Mouse (Mus musculus) limb, embryonic 11.5 days (tissue): ENCODE results near the gene D930048N14Rik. TPM values are rescaled to one million over a fixed set of nuclear protein-coding genes. Genes with fewer than 3 reads are reported as not detected.
"Not testable (repeated sequence)": the region's sequence is repeated elsewhere in the genome, so short reads cannot be mapped to it uniquely, and the experiment has no call there.

ENCODE experiments used
- ATAC-seq: fragments of 200-750 bp; cut with Nextera tagmentation; 2 replicates; pipeline ENCODE4 v1.8.0; 2017; ENCODE audit warnings: low read depth; ENCODE audit not compliant: insufficient number of reproducible peaks, low FRiP score, low TSS enrichment
- DNase-seq: peaks from one replicate; pipeline ENCODE4 v3.0.0-alpha.2; 2015; ENCODE audit warnings: low spot score
- H3K27ac ChIP-seq: fragments of 300-500 bp; sonication (generic); replicated peaks from 2 replicates; pipeline ENCODE4 v1.5.1; 2014; ENCODE audit warnings: low read depth, mild to moderate bottlenecking, low read length
- H3K27me3 ChIP-seq: fragments of 300-500 bp; sonication (generic); 2 replicates; pipeline ENCODE4 v1.6.1; 2014; ENCODE audit warnings: mild to moderate bottlenecking, low read length, mixed read lengths; ENCODE audit not compliant: control insufficient read depth, insufficient read depth
- H3K36me3 ChIP-seq: fragments of 300-500 bp; sonication (generic); 2 replicates; pipeline ENCODE4 v1.6.1; 2014; ENCODE audit warnings: mild to moderate bottlenecking, low read length, moderate library complexity, mixed read lengths; ENCODE audit not compliant: control insufficient read depth, insufficient read depth
- H3K4me1 ChIP-seq: fragments of 300-500 bp; sonication (generic); 2 replicates; pipeline ENCODE4 v1.6.1; 2014; ENCODE audit warnings: low read length, mixed read lengths; ENCODE audit not compliant: control insufficient read depth, insufficient read depth
- H3K4me2 ChIP-seq: fragments of 300-500 bp; sonication (generic); 2 replicates; pipeline ENCODE4 v1.6.1; 2014; ENCODE audit warnings: low read depth, mild to moderate bottlenecking, moderate library complexity; ENCODE audit not compliant: severe bottlenecking
- H3K4me3 ChIP-seq: fragments of 300-500 bp; sonication (generic); 2 replicates; pipeline ENCODE4 v1.5.1; 2014; ENCODE audit warnings: low read depth, low read length
- H3K9ac ChIP-seq: fragments of 300-500 bp; sonication (generic); 2 replicates; pipeline ENCODE4 v1.6.1; 2014; ENCODE audit warnings: mild to moderate bottlenecking, low read length
- H3K9me3 ChIP-seq: fragments of 300-500 bp; sonication (generic); 2 replicates; pipeline ENCODE4 v1.6.1; 2016; ENCODE audit warnings: low read length; ENCODE audit not compliant: control insufficient read depth
- WGBS: fragments of 180-500 bp; shearing (Covaris S2); extraction: QIAGEN DNeasy Blood & Tissue Kit; methylation state at CpG from one replicate; pipeline ENCODE4 v1.1.7; 2014; 5-methylcytosine and 5-hydroxymethylcytosine counted together
- polyA plus RNA-seq: library from polyadenylated mRNA; unstranded; fragments of >200 nt; fragmentation: Nextera tagmentation; extraction: Ambion mirVana; gene quantifications from 2 replicates; pipeline ENCODE4 v1.2.1, GENCODE M21; 2014

Gene D930048N14Rik
- 2.4 and 2.5 TPM in 2 replicates for polyA plus RNA-seq

DNA sequence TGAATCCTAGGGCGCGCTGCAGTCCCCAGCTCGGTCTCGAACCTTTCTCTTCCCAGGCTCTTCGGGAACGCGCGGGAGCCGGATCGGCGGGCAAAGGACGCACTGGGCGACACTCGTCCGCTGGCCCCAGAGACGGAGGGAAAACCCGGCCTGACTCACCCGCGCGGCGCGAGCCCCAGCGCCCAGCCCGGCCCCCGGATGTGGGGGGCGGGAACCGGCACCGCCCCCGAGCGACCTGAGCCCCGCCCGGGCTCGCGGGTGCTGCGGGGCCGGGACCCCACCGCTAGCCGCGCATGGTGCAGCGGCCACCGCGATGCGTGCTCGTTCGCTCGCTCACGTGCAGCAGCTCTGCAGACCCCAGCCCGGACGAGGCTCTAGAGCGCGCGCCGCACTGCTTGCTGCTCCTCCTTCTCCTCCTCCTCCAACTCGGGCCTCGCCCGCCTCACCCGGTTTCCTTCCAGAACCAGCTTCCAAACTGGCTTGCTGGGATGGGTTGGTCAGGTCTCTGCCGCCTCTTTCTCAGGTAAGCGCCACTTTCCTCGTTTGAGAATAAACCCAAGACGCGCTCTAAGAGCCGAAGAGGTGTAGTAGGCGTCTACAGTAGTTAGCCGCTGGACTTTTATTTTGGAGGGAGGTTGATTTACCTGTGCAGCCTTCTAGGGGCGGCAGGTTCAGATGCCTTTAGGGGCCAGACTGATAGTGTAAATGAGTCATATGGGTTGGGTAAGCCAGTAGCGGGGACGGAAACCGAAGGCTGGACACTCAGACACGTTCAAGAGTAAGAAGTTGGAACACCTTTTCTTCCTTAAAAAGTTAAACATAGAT, at the start of gene D930048N14Rik, which contains the start of gene N4bp3:
Gene D930048N14Rik, plus strand, starts transcription at position 264 of the 825 bp plus-strand sequence.
Gene N4bp3, minus strand, starts transcription at position 152 of the 825 bp plus-strand sequence.
- Histone ChIP-seq H3K4me3 (peak within 1 kb of the TSS; percentile 70), H3K9me3 (no peaks in the 10 kb centered on the region), H3K27ac (0 out of 2 replicates have a peak within 1 kb of the TSS, but pooled peaks have one; percentile 21), H3K4me2 (peak within 1 kb of the TSS; percentile 96), H3K36me3 (no peaks in the 10 kb centered on the region), H3K4me1 (peaks cover 38% of the 10 kb centered on the region), H3K9ac (peak within 1 kb of the TSS; percentile 79), H3K27me3 (no peaks in the 10 kb centered on the region)
- ATAC-seq (peak; percentile 46; the same call in 1 of the 2 replicates), DNase-seq (peak; percentile 82)
- 1% methylated on average over 58 of the region's 70 CpGs for WGBS

DNA sequence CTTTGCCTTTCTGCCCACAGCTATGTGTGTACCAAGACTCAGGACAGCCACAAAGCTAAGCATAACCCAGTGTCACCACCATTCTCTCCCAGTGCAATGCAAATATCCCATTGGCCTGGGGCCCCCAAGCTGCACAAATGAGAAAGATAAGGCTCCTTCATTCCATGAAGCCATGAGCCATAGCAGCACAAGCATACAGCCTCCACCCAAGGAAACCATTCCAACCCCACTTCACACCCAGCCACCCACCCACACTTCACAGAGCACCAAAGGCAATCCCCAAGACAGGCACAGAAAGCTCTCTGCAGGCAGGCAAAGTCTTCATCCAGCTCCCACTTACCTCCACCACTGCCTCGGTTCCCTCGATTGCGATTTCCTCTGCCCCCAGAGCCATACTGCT, 48.5 kb upstream of the D930048N14Rik start:
- Histone ChIP-seq H3K4me1 (peaks cover 20% of the 10 kb centered on the region), H3K9me3 (no peaks in the 10 kb centered on the region), H3K36me3 (peaks cover 58% of the 10 kb centered on the region), H3K4me2 (no peak overlapping the region), H3K4me3 (no peak overlapping the region), H3K27ac (no peak overlapping the region), H3K27me3 (no peaks in the 10 kb centered on the region), H3K9ac (no peak overlapping the region; the same call in 1 of the 2 replicates)
- 89% methylated on average over 3 of the region's 3 CpGs for WGBS
- ATAC-seq (no peak), DNase-seq (no peak)

DNA sequence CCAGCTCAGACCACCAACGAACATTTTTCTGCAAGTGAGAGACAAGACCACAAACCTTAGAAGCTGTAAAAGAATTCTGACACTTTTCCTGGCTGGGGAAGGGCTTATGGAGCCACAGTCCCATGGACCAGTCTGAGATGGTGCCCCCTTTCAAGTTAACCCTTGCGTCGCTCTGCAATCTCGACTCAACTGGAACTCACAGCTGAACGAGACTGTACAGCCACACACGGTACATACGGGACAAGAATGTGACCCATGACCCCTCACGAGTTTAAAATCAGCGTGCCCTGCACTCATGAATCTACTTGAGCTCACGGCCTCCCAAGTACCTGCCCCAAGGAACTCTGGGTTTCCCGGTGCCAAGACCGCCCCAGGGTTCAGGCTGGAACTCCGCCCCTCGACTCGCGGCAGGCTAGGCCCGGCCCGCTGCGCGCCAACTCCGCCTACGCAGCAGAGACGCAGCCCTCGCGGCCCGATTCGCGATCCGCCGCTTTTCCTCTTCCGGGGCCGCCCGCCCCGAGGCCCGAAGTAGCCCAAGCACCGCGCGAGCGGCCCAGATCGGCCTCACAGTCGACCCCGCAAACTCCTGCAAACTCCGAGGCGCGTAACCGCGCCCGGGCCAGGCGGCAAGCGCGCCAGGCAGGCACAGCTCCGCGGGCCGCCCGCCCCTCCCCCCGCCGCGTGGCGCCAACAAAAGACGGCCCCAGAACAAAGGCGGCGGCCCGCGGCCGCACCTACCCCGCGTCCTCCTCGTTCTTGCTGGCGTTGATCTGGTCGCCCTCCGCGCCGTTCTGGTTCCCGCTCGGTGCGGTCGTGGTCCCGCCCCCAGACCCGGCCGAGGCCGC, 44.9 kb upstream of the D930048N14Rik start:
- Histone ChIP-seq H3K27ac (peak overlapping the region; percentile 92), H3K36me3 (peaks cover 37% of the 10 kb centered on the region), H3K9ac (peak overlapping the region; percentile 100), H3K27me3 (no peaks in the 10 kb centered on the region), H3K4me2 (peak overlapping the region; percentile 89), H3K4me3 (peak overlapping the region; percentile 99), H3K4me1 (peaks cover 21% of the 10 kb centered on the region), H3K9me3 (no peaks in the 10 kb centered on the region)
- DNase-seq (peak; percentile 87), ATAC-seq (peak; percentile 53)
- WGBS: under 1% methylated on average over 75 of the region's 81 CpGs

DNA sequence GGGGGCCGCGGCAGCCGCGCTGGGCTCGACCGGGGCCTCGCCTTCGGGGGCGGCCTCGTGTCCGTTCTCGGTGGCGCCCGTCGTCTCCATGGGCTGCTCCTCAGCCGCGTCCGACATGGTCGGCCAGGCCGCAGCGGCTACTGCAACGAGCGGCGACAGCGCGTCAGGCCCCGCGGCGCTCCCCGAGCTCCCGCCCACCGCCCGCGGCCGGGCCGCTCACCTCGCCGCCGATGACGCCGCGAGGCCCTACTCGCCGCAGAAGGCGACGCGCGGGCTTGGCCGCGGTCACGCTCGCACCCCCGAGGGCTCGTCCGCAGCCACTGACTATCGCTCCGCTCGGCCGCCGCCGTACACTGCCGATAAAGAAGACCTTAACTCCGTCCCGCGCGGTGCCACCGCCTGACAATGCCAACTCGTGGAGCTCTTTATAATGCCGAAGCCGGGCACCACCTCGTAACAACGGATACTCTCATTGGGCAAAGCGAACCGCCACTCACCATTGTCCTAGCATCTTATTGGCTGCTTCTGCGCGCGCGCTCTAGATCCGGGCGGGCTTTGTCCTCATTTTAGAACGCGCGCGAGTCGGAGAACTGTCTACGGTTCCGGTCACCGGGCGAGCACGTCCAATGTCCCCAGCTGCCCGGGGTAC, 44.2 kb upstream of the D930048N14Rik start, which contains the start of gene Hnrnpab:
Gene Hnrnpab, minus strand, starts transcription at position 401 of the 649 bp plus-strand sequence.
- peaks cover 19% of the 10 kb centered on the region for H3K4me1 ChIP-seq
- peaks cover 30% of the 10 kb centered on the region for H3K36me3 ChIP-seq
- H3K27ac ChIP-seq: peak within 1 kb of the TSS; percentile 92
- H3K27me3 ChIP-seq: no peaks in the 10 kb centered on the region
- peak; percentile 99 for DNase-seq
- H3K9ac ChIP-seq: peak within 1 kb of the TSS; percentile 100
- peak; percentile 91 for ATAC-seq
- no peaks in the 10 kb centered on the region for H3K9me3 ChIP-seq
- peak within 1 kb of the TSS; percentile 89 for H3K4me2 ChIP-seq
- WGBS: under 1% methylated on average over 91 of the region's 91 CpGs
- H3K4me3 ChIP-seq: peak within 1 kb of the TSS; percentile 99

DNA sequence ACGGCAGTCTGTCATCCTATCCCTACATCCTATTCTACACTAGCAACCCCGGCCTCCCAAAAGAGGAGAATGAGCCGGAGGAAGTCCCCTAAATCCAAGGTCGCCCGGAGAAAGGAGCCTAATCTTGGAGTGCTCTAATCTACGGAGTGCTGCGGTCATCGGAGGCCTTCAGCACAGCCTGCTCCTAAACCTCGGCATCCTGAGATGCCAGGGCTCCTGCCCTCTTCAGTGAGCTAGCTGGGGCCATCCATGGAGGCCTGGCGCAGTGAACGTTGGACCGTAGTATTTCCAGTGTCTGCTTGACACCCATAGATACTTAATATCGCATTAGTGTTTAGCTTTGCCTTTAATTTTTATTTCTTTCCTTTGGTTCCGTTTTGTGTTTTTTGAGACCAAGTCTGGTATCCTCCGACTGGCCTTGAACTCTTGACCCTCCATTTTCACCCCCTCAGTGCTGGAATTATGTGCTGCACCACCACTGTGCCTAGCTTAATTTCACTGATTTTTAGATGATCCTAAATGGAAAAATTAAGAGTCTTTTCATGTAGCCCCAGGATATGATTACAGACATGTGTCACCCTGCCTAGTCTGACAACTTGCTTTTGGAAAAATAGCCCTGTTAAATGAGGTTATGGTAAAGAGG, 43.5 kb upstream of the D930048N14Rik start:
- Histone ChIP-seq H3K27me3 (no peaks in the 10 kb centered on the region), H3K4me1 (peaks cover 17% of the 10 kb centered on the region), H3K36me3 (peaks cover 24% of the 10 kb centered on the region), H3K9ac (peak overlapping the region; percentile 100), H3K27ac (peak overlapping the region; percentile 92), H3K4me3 (peak overlapping the region; percentile 99), H3K4me2 (peak overlapping the region; percentile 84), H3K9me3 (no peaks in the 10 kb centered on the region)
- WGBS: 12% methylated on average over 15 of the region's 15 CpGs
- peak; percentile 20; the same call in 1 of the 2 replicates for ATAC-seq
- no peak for DNase-seq

DNA sequence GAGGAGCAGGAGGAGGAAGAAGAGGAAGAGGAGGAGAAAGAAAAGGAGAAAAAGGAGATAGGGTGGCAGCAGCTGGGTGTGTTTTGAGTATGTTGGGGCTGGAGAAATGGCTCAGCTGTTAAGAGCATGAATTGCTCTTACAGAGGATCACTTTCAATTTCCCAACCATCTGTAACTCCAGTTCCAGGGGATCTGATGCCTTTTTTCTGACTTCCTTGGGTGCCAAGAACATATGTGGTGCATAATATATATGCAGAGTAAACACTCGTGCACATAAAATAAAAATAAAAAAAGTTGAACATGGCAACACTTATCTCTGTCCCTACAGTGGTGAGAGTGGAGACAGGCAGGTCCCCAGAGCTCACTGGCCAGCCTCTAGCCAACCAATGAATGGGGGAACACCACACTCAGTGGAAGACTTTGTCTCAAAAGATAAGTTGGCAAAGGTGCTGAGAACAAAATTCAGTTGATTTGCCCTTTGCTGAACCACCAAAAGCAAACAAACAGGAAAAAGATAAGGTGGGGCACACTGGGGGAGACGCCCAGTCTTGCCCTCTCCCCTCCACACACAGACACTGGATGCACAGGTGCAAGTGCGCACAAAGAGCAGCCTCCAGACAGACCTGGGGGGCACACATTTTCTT, 41.4 kb upstream of the D930048N14Rik start:
- peaks cover 8% of the 10 kb centered on the region for H3K36me3 ChIP-seq
- WGBS: 79% methylated on average over 3 of the region's 3 CpGs
- no peaks in the 10 kb centered on the region for H3K9me3 ChIP-seq
- H3K27me3 ChIP-seq: no peaks in the 10 kb centered on the region
- ATAC-seq (no peak), DNase-seq (no peak)
- no peak overlapping the region for H3K4me3 ChIP-seq
- peaks cover 9% of the 10 kb centered on the region; the same call in 1 of the 2 replicates for H3K4me1 ChIP-seq
- no peak overlapping the region for H3K9ac ChIP-seq
- H3K27ac ChIP-seq: no peak overlapping the region
- H3K4me2 ChIP-seq: no peak overlapping the region

- H3K9me3 ChIP-seq, H3K36me3 ChIP-seq, DNase-seq, H3K4me2 ChIP-seq, H3K4me1 ChIP-seq, H3K9ac ChIP-seq, ATAC-seq, H3K27me3 ChIP-seq, H3K27ac ChIP-seq, H3K4me3 ChIP-seq: not testable (repeated sequence)
- WGBS: 87% methylated on average over 5 of the region's 5 CpGs
Observed at GRCm38 (mm10) chr11:51609940-51610339, 40.8 kb upstream of the D930048N14Rik start.
